Mouse (Mus musculus) urinary bladder, adult 2 months (tissue): ENCODE results near the gene Muc2. TPM values are rescaled to one million over a fixed set of nuclear protein-coding genes. Genes with fewer than 3 reads are reported as not detected.

Experiments
- DNase-seq: peaks from one replicate; pipeline ENCODE4 v3.0.0; 2022; ENCODE audit warnings: low spot score
- polyA plus RNA-seq: library from polyadenylated mRNA; depleted of rRNA; stranded (reverse); fragments of >200 nt; gene quantifications from 2 replicates; pipeline ENCODE4 v1.2.3, GENCODE M21; 2012; rRNA removed

Gene Muc2
- polyA plus RNA-seq, 1 experiment = 2.5 TPM

- DNase-seq = no peak
Observed at GRCm38 (mm10) chr7:141758291-141758690, 68.2 kb downstream of the Muc2 start.

GRCm38 (mm10) chr7:141770521-141770920 lies 80.4 kb downstream of the Muc2 start:
- DNase-seq = no peak

- DNase-seq = no peak
Observed at GRCm38 (mm10) chr7:141770988-141771387, 80.8 kb downstream of the Muc2 start.

GRCm38 (mm10) chr7:141772058-141772557 lies 82.0 kb downstream of the Muc2 start:
- DNase-seq = no peak

- no peak for DNase-seq
Observed at GRCm38 (mm10) chr7:141774855-141775254, 84.7 kb downstream of the Muc2 start.

GRCm38 (mm10) chr7:141776199-141776598 lies 86.1 kb downstream of the Muc2 start:
- DNase-seq = no peak

GRCm38 (mm10) chr7:141788677-141789452 lies 98.7 kb downstream of the Muc2 start, which contains the start of gene Muc5ac:
Gene Muc5ac (plus strand): TSS chr7:141788972.
- no peak for DNase-seq

GRCm38 (mm10) chr7:141794251-141794650 lies 104.1 kb downstream of the Muc2 start:
- DNase-seq = no peak

- DNase-seq = no peak
Observed at GRCm38 (mm10) chr7:141803206-141803605, 113.1 kb downstream of the Muc2 start.

Other genes starting within 250 kb of the Muc2 start
- 4.7 and 4.8 TPM in 2 replicates for gene Pidd1, start 246.3 kb upstream of the Muc2 start, polyA plus RNA-seq
- 1,171 and 1,507 TPM in 2 replicates for gene Rplp2, start 243.0 kb upstream of the Muc2 start, polyA plus RNA-seq
- 108 and 133 TPM in 2 replicates for gene Pnpla2, start 235.1 kb upstream of the Muc2 start, polyA plus RNA-seq
- gene Cracr2b, start 229.2 kb upstream of the Muc2 start, polyA plus RNA-seq = 24.0 and 25.8 TPM in 2 replicates
- gene Cd151, start 222.9 kb upstream of the Muc2 start, polyA plus RNA-seq = 280 and 288 TPM in 2 replicates
- 41.8 and 48.1 TPM in 2 replicates for gene Polr2l, start 215.2 kb upstream of the Muc2 start, polyA plus RNA-seq
- 161 and 196 TPM in 2 replicates for gene Tspan4, start 215.1 kb upstream of the Muc2 start, polyA plus RNA-seq
- gene Chid1, start 150.5 kb upstream of the Muc2 start, polyA plus RNA-seq = 28.5 and 32.0 TPM in 2 replicates
- 19.8 and 32.9 TPM in 2 replicates for gene Ap2a2, start 128.2 kb upstream of the Muc2 start, polyA plus RNA-seq
- gene Muc6, start 35.0 kb upstream of the Muc2 start, polyA plus RNA-seq = 0.01 and 0.03 TPM in 2 replicates
- gene Muc5ac, start 98.6 kb downstream of the Muc2 start, polyA plus RNA-seq = not detected in 2 replicates
- gene Muc5b, start 148.7 kb downstream of the Muc2 start, polyA plus RNA-seq = not detected in 2 replicates
- 47.1 and 47.7 TPM in 2 replicates for gene Tollip, start 228.2 kb downstream of the Muc2 start, polyA plus RNA-seq